Mouse (Mus musculus) lung, adult 2 months (tissue): ENCODE measurements around the gene Unc5cl. TPM values are rescaled to one million over a fixed set of nuclear protein-coding genes. Genes with fewer than 3 reads are reported as not detected.

Experiments
- DNase-seq: peaks from one replicate; pipeline ENCODE4 v3.0.0; 2022
- H3K4me1 ChIP-seq: fragments of 200-500 bp; 2 replicates; pipeline ENCODE4 v1.6.1; 2011; ENCODE audit warnings: low read length; ENCODE audit not compliant: control insufficient read depth, insufficient read depth
- H3K4me3 ChIP-seq: fragments of 200-500 bp; replicated peaks from 2 replicates; pipeline ENCODE3; 2011; ENCODE audit warnings: low read depth, mild to moderate bottlenecking, control low read depth, low read length; ENCODE audit errors: extremely low read depth
- CTCF ChIP-seq: fragments of 200-500 bp; IDR thresholded peaks from 2 replicates; pipeline ENCODE4 v1.5.1; 2011; ENCODE audit warnings: mild to moderate bottlenecking, low read length, control low read depth; ENCODE audit not compliant: insufficient read depth
- POLR2A ChIP-seq: fragments of 200-500 bp; IDR thresholded peaks from 2 replicates; pipeline ENCODE4 v1.6.1; 2011; ENCODE audit warnings: low read depth, mild to moderate bottlenecking, control low read depth, low read length, borderline replicate concordance; ENCODE audit errors: extremely low read depth
- WGBS: fragments of 180-500 bp; shearing (Covaris S2); methylation state at CpG from one replicate; pipeline ENCODE4 v1.1.7; 2018; 5-methylcytosine and 5-hydroxymethylcytosine counted together
- polyA plus RNA-seq: library from polyadenylated mRNA; depleted of rRNA; stranded (reverse); fragments of >200 nt; gene quantifications from 2 replicates; pipeline ENCODE4 v1.2.3, GENCODE M21; 2012

The Unc5cl gene
- polyA plus RNA-seq, 1 experiment = 1.1 TPM

GRCm38 (mm10) chr17:48493986-48494385 is 39.3 kb downstream of the Unc5cl start:
- TF ChIP-seq CTCF (no peak), POLR2A (no peak)
- DNase-seq = no peak
- WGBS = 62% methylated on average over 8 of the region's 8 CpGs
- Histone ChIP-seq H3K4me3 (no peak overlapping the region), H3K4me1 (no peaks in the 10 kb centered on the region)

- Histone ChIP-seq H3K4me3 (no peak overlapping the region), H3K4me1 (no peaks in the 10 kb centered on the region)
- no peak for TF ChIP-seq POLR2A
- no peak for TF ChIP-seq CTCF
- no peak for DNase-seq
- 53% methylated on average over 3 of the region's 3 CpGs for WGBS
These were observed 43.3 kb downstream of the Unc5cl start for GRCm38 (mm10) chr17:48497986-48498385.

GRCm38 (mm10) chr17:48500846-48501445 is 46.2 kb downstream of the Unc5cl start:
- no peak overlapping the region for H3K4me3 ChIP-seq
- H3K4me1 ChIP-seq = no peaks in the 10 kb centered on the region
- no peak for TF ChIP-seq POLR2A
- no peak for TF ChIP-seq CTCF
- no peak for DNase-seq
- 75% methylated on average over 7 of the region's 7 CpGs for WGBS

- no peaks in the 10 kb centered on the region for H3K4me1 ChIP-seq
- TF ChIP-seq CTCF = no peak
- TF ChIP-seq POLR2A = no peak
- DNase-seq = no peak
- WGBS = 42% methylated on average over 3 of the region's 3 CpGs
- no peak overlapping the region for H3K4me3 ChIP-seq
These were observed 50.3 kb downstream of the Unc5cl start for GRCm38 (mm10) chr17:48505006-48505405.

GRCm38 (mm10) chr17:48506986-48507385 is 52.3 kb downstream of the Unc5cl start:
- no peak for DNase-seq
- 69% methylated on average over 4 of the region's 4 CpGs for WGBS
- Histone ChIP-seq H3K4me1 (no peaks in the 10 kb centered on the region), H3K4me3 (no peak overlapping the region)
- TF ChIP-seq CTCF = no peak
- TF ChIP-seq POLR2A = no peak

- no peak overlapping the region for H3K4me3 ChIP-seq
- no peak for DNase-seq
- 75% methylated on average over 4 of the region's 4 CpGs for WGBS
- TF ChIP-seq CTCF (no peak), POLR2A (no peak)
- H3K4me1 ChIP-seq = peaks cover 2% of the 10 kb centered on the region; the same call in 1 of the 2 replicates
These were observed 54.9 kb downstream of the Unc5cl start for GRCm38 (mm10) chr17:48509596-48509995.

- Histone ChIP-seq H3K4me1 (peaks cover 2% of the 10 kb centered on the region; the same call in 1 of the 2 replicates), H3K4me3 (no peak overlapping the region)
- no peak for DNase-seq
- 37% methylated on average over 18 of the region's 18 CpGs for WGBS
- TF ChIP-seq CTCF (no peak), POLR2A (no peak)
These were observed 58.0 kb downstream of the Unc5cl start for GRCm38 (mm10) chr17:48512614-48513281.

- no peak for DNase-seq
- no peak for TF ChIP-seq POLR2A
- no peak for TF ChIP-seq CTCF
- H3K4me3 ChIP-seq = no peak overlapping the region
- 50% methylated on average over 4 of the region's 4 CpGs for WGBS
- peaks cover 2% of the 10 kb centered on the region for H3K4me1 ChIP-seq
These were observed 59.9 kb downstream of the Unc5cl start for GRCm38 (mm10) chr17:48514613-48515012.

- no peak for TF ChIP-seq POLR2A
- no peak for TF ChIP-seq CTCF
These were observed 64.3 kb downstream of the Unc5cl start for GRCm38 (mm10) chr17:48519046-48519445.

GRCm38 (mm10) chr17:48520352-48520751 is 65.7 kb downstream of the Unc5cl start:
- DNase-seq = no peak
- no peak overlapping the region for H3K4me3 ChIP-seq
- no peaks in the 10 kb centered on the region; the same call in 1 of the 2 replicates for H3K4me1 ChIP-seq
- WGBS = 94% methylated on average over 3 of the region's 3 CpGs
- TF ChIP-seq POLR2A (no peak), CTCF (no peak)

More at GRCm38 (mm10) chr17:48519046-48519445, 64.3 kb downstream of the Unc5cl start:
- Histone ChIP-seq H3K4me3 (no peak overlapping the region), H3K4me1 (no peaks in the 10 kb centered on the region; the same call in 1 of the 2 replicates)
- no peak for DNase-seq
- 76% methylated on average over 7 of the region's 7 CpGs for WGBS
